Mouse (Mus musculus): ENCODE results near the gene H2al1o.
"Not testable (repeated sequence)": the region's sequence is repeated elsewhere in the genome, so short reads cannot be mapped to it uniquely, and the experiment has no call there.

The H2al1o gene

DNA sequence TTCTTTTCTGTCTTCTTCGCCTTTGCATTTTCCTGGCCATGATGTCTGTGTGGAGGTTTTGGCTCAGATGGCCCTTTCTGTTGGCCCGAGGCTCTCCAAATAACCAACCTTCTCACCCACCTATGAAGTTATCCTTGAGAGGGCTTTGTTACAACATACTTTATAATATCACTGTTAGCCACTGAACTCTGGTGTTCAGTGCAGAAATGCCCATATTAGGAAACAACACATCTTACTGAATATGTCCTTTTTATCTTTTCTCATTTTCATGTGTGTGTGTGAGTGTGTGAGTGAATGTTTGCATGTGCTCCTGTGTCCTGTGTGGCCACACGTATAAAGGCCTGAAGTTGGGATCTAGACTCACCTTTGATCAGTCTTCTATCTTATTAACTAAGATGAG lies at the start of gene H2al1o:
Gene H2al1o, minus strand, starts transcription at position 101 of the 400 bp plus-strand sequence.
- not testable (repeated sequence) for DNase-seq (ENCODE audit: low spot score in 2 of 2)

DNA sequence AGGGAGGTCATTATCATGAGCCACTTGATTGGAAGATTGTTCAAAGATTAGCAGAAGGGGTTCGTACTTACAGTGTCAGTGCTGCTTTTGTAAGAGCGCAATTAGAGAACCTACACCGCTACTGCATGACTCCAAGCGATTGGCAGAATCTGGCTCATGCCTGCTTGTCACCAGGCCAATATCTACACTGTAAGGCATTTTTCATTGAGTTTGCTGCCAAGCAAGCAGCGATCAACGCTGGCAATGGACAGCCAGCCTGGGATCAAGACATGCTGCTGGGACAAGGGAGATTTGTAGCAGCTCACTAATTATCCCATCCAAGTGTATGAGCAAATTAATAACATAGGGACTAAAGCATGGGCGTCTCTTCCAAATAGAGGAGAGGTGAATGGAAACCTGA lies 25.8 kb upstream of the H2al1o start:
- DNase-seq (ENCODE audit: low spot score in 2 of 2), result not testable (repeated sequence)

DNA sequence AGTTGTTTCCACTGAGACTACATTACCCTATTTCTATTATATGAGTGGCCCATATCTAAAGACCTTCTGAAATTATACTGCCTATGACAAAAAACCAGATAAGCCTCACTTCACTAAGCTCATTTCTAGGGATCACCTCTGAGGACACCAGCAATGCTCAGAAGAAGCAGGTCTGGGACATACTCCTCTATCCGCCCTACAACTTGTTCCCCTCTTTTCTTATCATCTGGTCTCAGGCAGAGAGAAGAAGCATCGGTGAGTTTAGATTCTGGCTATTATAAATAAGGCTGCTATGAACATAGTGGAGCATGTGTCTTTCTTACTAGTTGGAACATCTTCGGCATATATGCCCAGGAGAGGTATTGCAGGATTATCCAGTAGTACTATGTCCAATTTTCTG lies 35.3 kb downstream of the H2al1o start:
- no peak for DNase-seq (ENCODE audit: low spot score in 2 of 2)

All from spleen, postnatal 14 days (tissue).